Mouse (Mus musculus) heart, embryonic 11.5 days (tissue): ENCODE measurements around the gene Mcoln2. TPM values are rescaled to one million over a fixed set of nuclear protein-coding genes. Genes with fewer than 3 reads are reported as not detected.

Source experiments
- ATAC-seq: fragments of 200-750 bp; cut with Nextera tagmentation; replicated peaks from 2 replicates; pipeline ENCODE4 v1.8.0; 2017; ENCODE audit warnings: moderate library complexity; ENCODE audit not compliant: insufficient number of reproducible peaks, low FRiP score, low TSS enrichment
- H3K27ac ChIP-seq: fragments of 300-500 bp; sonication (generic); 2 replicates; pipeline ENCODE4 v1.5.1; 2014; ENCODE audit warnings: mild to moderate bottlenecking, low read depth, low read length
- H3K27me3 ChIP-seq: fragments of 300-500 bp; sonication (generic); 2 replicates; pipeline ENCODE4 v1.6.1; 2014; ENCODE audit warnings: mild to moderate bottlenecking, low read length, mixed read lengths; ENCODE audit not compliant: control insufficient read depth, insufficient read depth
- H3K36me3 ChIP-seq: fragments of 300-500 bp; sonication (generic); 2 replicates; pipeline ENCODE4 v1.6.1; 2014; ENCODE audit warnings: mild to moderate bottlenecking, low read length, moderate library complexity, mixed read lengths; ENCODE audit not compliant: control insufficient read depth, insufficient read depth
- H3K4me1 ChIP-seq: fragments of 300-500 bp; sonication (generic); 2 replicates; pipeline ENCODE4 v1.6.1; 2014; ENCODE audit warnings: low read length; ENCODE audit not compliant: control insufficient read depth, insufficient read depth
- H3K4me2 ChIP-seq: fragments of 300-500 bp; sonication (generic); 2 replicates; pipeline ENCODE4 v1.6.1; 2014; ENCODE audit warnings: mild to moderate bottlenecking, moderate library complexity
- H3K4me3 ChIP-seq: fragments of 300-500 bp; sonication (generic); 2 replicates; pipeline ENCODE4 v1.5.1; 2014; ENCODE audit warnings: low read depth, low read length
- H3K9ac ChIP-seq: fragments of 300-500 bp; sonication (generic); 2 replicates; pipeline ENCODE4 v1.6.1; 2014; ENCODE audit warnings: mild to moderate bottlenecking, low read depth, low read length, moderate library complexity
- H3K9me3 ChIP-seq: fragments of 300-500 bp; sonication (generic); replicated peaks from 2 replicates; pipeline ENCODE4 v1.6.1; 2016; ENCODE audit warnings: low read length; ENCODE audit not compliant: control insufficient read depth
- WGBS: fragments of 180-500 bp; shearing (Covaris S2); extraction: QIAGEN DNeasy Blood & Tissue Kit; methylation state at CpG from one replicate; pipeline ENCODE4 v1.1.7; 2014; ENCODE audit not compliant: insufficient replicate concordance; 5-methylcytosine and 5-hydroxymethylcytosine counted together
- polyA plus RNA-seq: library from polyadenylated mRNA; unstranded; fragments of >200 nt; fragmentation: Nextera tagmentation; extraction: Ambion mirVana; gene quantifications from 2 replicates; pipeline ENCODE4 v1.2.1, GENCODE M21; 2014

Gene Mcoln2
- polyA plus RNA-seq, 1 experiment from 2014 or later: 0.27 TPM

- no peaks in the 10 kb centered on the region for H3K27me3 ChIP-seq
Measured at GRCm38 (mm10) chr3:146135417-146135816, 14.2 kb upstream of the Mcoln2 start.

GRCm38 (mm10) chr3:146136422-146136821 lies 13.2 kb upstream of the Mcoln2 start:
- no peak for ATAC-seq
- H3K4me2 ChIP-seq: 0 out of 2 replicates have a peak overlapping the region, but pooled peaks have one; percentile 1
- H3K9me3 ChIP-seq: 0 out of 2 replicates have a peak, but pooled peaks cover 2% of the 10 kb centered on the region
- H3K27me3 ChIP-seq: no peaks in the 10 kb centered on the region
- no peak overlapping the region for H3K9ac ChIP-seq
- H3K4me3 ChIP-seq: no peak overlapping the region
- no peak overlapping the region for H3K27ac ChIP-seq
- H3K4me1 ChIP-seq: no peaks in the 10 kb centered on the region
- WGBS: 16% methylated on average over 10 of the region's 10 CpGs
- no peaks in the 10 kb centered on the region for H3K36me3 ChIP-seq

More at GRCm38 (mm10) chr3:146135417-146135816, 14.2 kb upstream of the Mcoln2 start:
- H3K36me3 ChIP-seq: no peaks in the 10 kb centered on the region
- no peaks in the 10 kb centered on the region for H3K4me1 ChIP-seq
- no peak overlapping the region for H3K4me3 ChIP-seq
- no peak overlapping the region for H3K4me2 ChIP-seq
- H3K27ac ChIP-seq: no peak overlapping the region
- H3K9me3 ChIP-seq: 0 out of 2 replicates have a peak, but pooled peaks cover 2% of the 10 kb centered on the region
- H3K9ac ChIP-seq: no peak overlapping the region
- WGBS: 72% methylated on average over 2 of the region's 2 CpGs
- no peak for ATAC-seq

GRCm38 (mm10) chr3:146140276-146140675 lies 9.4 kb upstream of the Mcoln2 start:
- H3K27me3 ChIP-seq: no peaks in the 10 kb centered on the region
- H3K36me3 ChIP-seq: no peaks in the 10 kb centered on the region
- H3K4me1 ChIP-seq: no peaks in the 10 kb centered on the region
- H3K4me2 ChIP-seq: no peak overlapping the region
- H3K9me3 ChIP-seq: no peaks in the 10 kb centered on the region; the same call in 1 of the 2 replicates
- no peak overlapping the region for H3K27ac ChIP-seq
- ATAC-seq: no peak
- H3K4me3 ChIP-seq: no peak overlapping the region
- WGBS: 82% methylated on average over 7 of the region's 7 CpGs
- H3K9ac ChIP-seq: no peak overlapping the region

- Histone ChIP-seq H3K4me2 (no peak overlapping the region), H3K36me3 (no peaks in the 10 kb centered on the region), H3K9ac (no peak overlapping the region), H3K4me3 (no peak overlapping the region), H3K27me3 (0 out of 2 replicates have a peak, but pooled peaks cover 4% of the 10 kb centered on the region), H3K27ac (no peak overlapping the region), H3K9me3 (no peaks in the 10 kb centered on the region; the same call in 1 of the 2 replicates), H3K4me1 (no peaks in the 10 kb centered on the region)
- no peak for ATAC-seq
- 81% methylated on average over 7 of the region's 7 CpGs for WGBS
Measured at GRCm38 (mm10) chr3:146142523-146142922, 7.1 kb upstream of the Mcoln2 start.

- no peak for ATAC-seq
- 43% methylated on average over 5 of the region's 5 CpGs for WGBS
Measured at GRCm38 (mm10) chr3:146145501-146145900, 4.1 kb upstream of the Mcoln2 start.

GRCm38 (mm10) chr3:146146131-146146530 lies 3.5 kb upstream of the Mcoln2 start:
- no peak overlapping the region for H3K9ac ChIP-seq
- H3K9me3 ChIP-seq: no peaks in the 10 kb centered on the region; the same call in 1 of the 2 replicates
- H3K4me2 ChIP-seq: no peak overlapping the region
- H3K27me3 ChIP-seq: peaks cover 13% of the 10 kb centered on the region
- WGBS: 52% methylated on average over 5 of the region's 5 CpGs
- H3K27ac ChIP-seq: no peak overlapping the region
- H3K4me1 ChIP-seq: peaks cover 8% of the 10 kb centered on the region
- no peaks in the 10 kb centered on the region for H3K36me3 ChIP-seq
- ATAC-seq: no peak
- no peak overlapping the region for H3K4me3 ChIP-seq

More at GRCm38 (mm10) chr3:146145501-146145900, 4.1 kb upstream of the Mcoln2 start:
- Histone ChIP-seq H3K36me3 (no peaks in the 10 kb centered on the region), H3K27me3 (peaks cover 11% of the 10 kb centered on the region), H3K4me1 (peaks cover 5% of the 10 kb centered on the region), H3K9me3 (no peaks in the 10 kb centered on the region; the same call in 1 of the 2 replicates), H3K27ac (no peak overlapping the region), H3K4me3 (no peak overlapping the region), H3K4me2 (no peak overlapping the region), H3K9ac (no peak overlapping the region)

GRCm38 (mm10) chr3:146150058-146150400 lies 396 bp downstream of the Mcoln2 start:
- Histone ChIP-seq H3K4me2 (peak overlapping the region; percentile 98), H3K9ac (peak overlapping the region; percentile 58; the same call in 1 of the 2 replicates), H3K27me3 (peaks cover 17% of the 10 kb centered on the region), H3K27ac (no peak overlapping the region), H3K4me1 (peaks cover 8% of the 10 kb centered on the region), H3K4me3 (peak overlapping the region; percentile 58), H3K9me3 (no peaks in the 10 kb centered on the region; the same call in 1 of the 2 replicates), H3K36me3 (no peaks in the 10 kb centered on the region)
- ATAC-seq: peak; percentile 39; the same call in 1 of the 2 replicates
- WGBS: under 1% methylated on average over 26 of the region's 26 CpGs

- peak overlapping the region; percentile 58; the same call in 1 of the 2 replicates for H3K9ac ChIP-seq
- no peak overlapping the region for H3K27ac ChIP-seq
- H3K4me2 ChIP-seq: peak overlapping the region; percentile 98
- H3K27me3 ChIP-seq: peaks cover 17% of the 10 kb centered on the region
- H3K4me1 ChIP-seq: peaks cover 8% of the 10 kb centered on the region
- peak overlapping the region; percentile 58 for H3K4me3 ChIP-seq
- no peaks in the 10 kb centered on the region; the same call in 1 of the 2 replicates for H3K9me3 ChIP-seq
- no peaks in the 10 kb centered on the region for H3K36me3 ChIP-seq
- ATAC-seq: no peak
- 32% methylated on average over 11 of the region's 11 CpGs for WGBS
Measured at GRCm38 (mm10) chr3:146150560-146150959, 927 bp downstream of the Mcoln2 start.

GRCm38 (mm10) chr3:146151328-146151727 lies 1.7 kb downstream of the Mcoln2 start:
- no peaks in the 10 kb centered on the region for H3K36me3 ChIP-seq
- no peak overlapping the region for H3K4me3 ChIP-seq
- peaks cover 8% of the 10 kb centered on the region for H3K4me1 ChIP-seq
- 93% methylated on average over 10 of the region's 10 CpGs for WGBS
- peaks cover 17% of the 10 kb centered on the region for H3K27me3 ChIP-seq
- no peak overlapping the region for H3K4me2 ChIP-seq
- no peak overlapping the region for H3K27ac ChIP-seq
- ATAC-seq: no peak
- H3K9ac ChIP-seq: no peak overlapping the region
- no peaks in the 10 kb centered on the region for H3K9me3 ChIP-seq
